Mouse (Mus musculus) forebrain, embryonic 10.5 days (tissue): ENCODE measurements around the gene Cspg4. TPM values are rescaled to one million over a fixed set of nuclear protein-coding genes. Genes with fewer than 3 reads are reported as not detected.
A peak's percentile ranks its signal among the peaks of the same experiment; 100 is the strongest.

Experiments used
- DNase-seq: peaks from one replicate; pipeline ENCODE4 v3.0.0-alpha.2; 2017; ENCODE audit warnings: low spot score; ENCODE audit errors: extremely low spot score
- H3K27ac ChIP-seq: fragments of 300-500 bp; sonication (generic); 2 replicates; pipeline ENCODE4 v1.5.1; 2016; ENCODE audit warnings: mild to moderate bottlenecking
- H3K27me3 ChIP-seq: fragments of 300-500 bp; sonication (generic); 2 replicates; pipeline ENCODE4 v1.6.1; 2016; ENCODE audit warnings: mild to moderate bottlenecking; ENCODE audit not compliant: poor library complexity, severe bottlenecking
- H3K36me3 ChIP-seq: fragments of 300-500 bp; sonication (generic); replicated peaks from 2 replicates; pipeline ENCODE4 v1.6.1; 2016; ENCODE audit warnings: mild to moderate bottlenecking, moderate library complexity
- H3K4me1 ChIP-seq: fragments of 300-500 bp; sonication (generic); 2 replicates; pipeline ENCODE4 v1.6.1; 2016
- H3K4me3 ChIP-seq: fragments of 300-500 bp; sonication (generic); 2 replicates; pipeline ENCODE4 v1.5.1; 2016; ENCODE audit warnings: mild to moderate bottlenecking, moderate library complexity
- H3K9me3 ChIP-seq: fragments of 300-500 bp; sonication (generic); 2 replicates; pipeline ENCODE4 v1.6.1; 2016; ENCODE audit warnings: mild to moderate bottlenecking, moderate library complexity
- WGBS: fragments of 180-500 bp; shearing (Covaris S2); methylation state at CpG from one replicate; pipeline ENCODE4 v1.1.7; 2016; 5-methylcytosine and 5-hydroxymethylcytosine counted together
- polyA plus RNA-seq: library from polyadenylated mRNA; unstranded; fragments of >200 nt; fragmentation: Nextera tagmentation; extraction: Ambion mirVana; gene quantifications from 2 replicates; pipeline ENCODE4 v1.2.1, GENCODE M21; 2016

Cspg4 gene
- polyA plus RNA-seq, 1 experiment from 2014 or later: 0.88 TPM

GRCm38 (mm10) chr9:56844644-56845043 is 20.2 kb upstream of the Cspg4 start:
- H3K27ac ChIP-seq: no peak overlapping the region
- no peaks in the 10 kb centered on the region for H3K36me3 ChIP-seq
- H3K4me3 ChIP-seq: no peak overlapping the region
- DNase-seq: no peak
- peaks cover 16% of the 10 kb centered on the region for H3K4me1 ChIP-seq
- H3K27me3 ChIP-seq: peaks cover 22% of the 10 kb centered on the region
- no peaks in the 10 kb centered on the region for H3K9me3 ChIP-seq
- 84% methylated on average over 8 of the region's 8 CpGs for WGBS

- peaks cover 15% of the 10 kb centered on the region for H3K4me1 ChIP-seq
- H3K27ac ChIP-seq: no peak overlapping the region
- H3K9me3 ChIP-seq: no peaks in the 10 kb centered on the region
- H3K27me3 ChIP-seq: peaks cover 16% of the 10 kb centered on the region
- no peak overlapping the region for H3K4me3 ChIP-seq
- no peaks in the 10 kb centered on the region for H3K36me3 ChIP-seq
- DNase-seq: peak; percentile 58
- WGBS: 24% methylated on average over 3 of the region's 3 CpGs
Measured at GRCm38 (mm10) chr9:56847523-56847922, 17.3 kb upstream of the Cspg4 start.

GRCm38 (mm10) chr9:56850128-56850904 is 14.5 kb upstream of the Cspg4 start:
- Histone ChIP-seq H3K4me3 (no peak overlapping the region), H3K9me3 (no peaks in the 10 kb centered on the region), H3K27ac (no peak overlapping the region), H3K36me3 (no peaks in the 10 kb centered on the region), H3K27me3 (no peaks in the 10 kb centered on the region), H3K4me1 (peaks cover 12% of the 10 kb centered on the region)
- WGBS: 79% methylated on average over 14 of the region's 14 CpGs
- DNase-seq: no peak

- DNase-seq: no peak
- H3K27me3 ChIP-seq: no peaks in the 10 kb centered on the region
- H3K36me3 ChIP-seq: no peaks in the 10 kb centered on the region
- H3K4me3 ChIP-seq: no peak overlapping the region
- H3K9me3 ChIP-seq: no peaks in the 10 kb centered on the region
- H3K27ac ChIP-seq: no peak overlapping the region
- H3K4me1 ChIP-seq: peaks cover 12% of the 10 kb centered on the region
- 92% methylated on average over 4 of the region's 4 CpGs for WGBS
Measured at GRCm38 (mm10) chr9:56850905-56851252, 14.0 kb upstream of the Cspg4 start.

- Histone ChIP-seq H3K27me3 (no peaks in the 10 kb centered on the region), H3K9me3 (no peaks in the 10 kb centered on the region), H3K36me3 (no peaks in the 10 kb centered on the region), H3K27ac (peak overlapping the region; percentile 63; the same call in 1 of the 2 replicates), H3K4me1 (peaks cover 12% of the 10 kb centered on the region), H3K4me3 (no peak overlapping the region)
- peak; percentile 32 for DNase-seq
- WGBS: 72% methylated on average over 11 of the region's 11 CpGs
Measured at GRCm38 (mm10) chr9:56851778-56852177, 13.1 kb upstream of the Cspg4 start.

GRCm38 (mm10) chr9:56857463-56857862 is 7.4 kb upstream of the Cspg4 start:
- 79% methylated on average over 3 of the region's 3 CpGs for WGBS
- Histone ChIP-seq H3K9me3 (no peaks in the 10 kb centered on the region), H3K36me3 (no peaks in the 10 kb centered on the region), H3K27ac (no peak overlapping the region), H3K4me1 (peaks cover 5% of the 10 kb centered on the region; the same call in 1 of the 2 replicates), H3K27me3 (no peaks in the 10 kb centered on the region; the same call in 1 of the 2 replicates), H3K4me3 (no peak overlapping the region)
- no peak for DNase-seq

GRCm38 (mm10) chr9:56860035-56860434 is 4.8 kb upstream of the Cspg4 start:
- DNase-seq: no peak
- H3K27me3 ChIP-seq: peaks cover 25% of the 10 kb centered on the region
- H3K36me3 ChIP-seq: no peaks in the 10 kb centered on the region
- H3K27ac ChIP-seq: no peak overlapping the region
- no peak overlapping the region for H3K4me3 ChIP-seq
- no peaks in the 10 kb centered on the region for H3K9me3 ChIP-seq
- peaks cover 20% of the 10 kb centered on the region for H3K4me1 ChIP-seq
- 84% methylated on average over 3 of the region's 3 CpGs for WGBS

- Histone ChIP-seq H3K4me3 (no peak overlapping the region), H3K27ac (no peak overlapping the region), H3K9me3 (no peaks in the 10 kb centered on the region), H3K36me3 (no peaks in the 10 kb centered on the region), H3K4me1 (peaks cover 26% of the 10 kb centered on the region), H3K27me3 (peaks cover 31% of the 10 kb centered on the region)
- no peak for DNase-seq
- WGBS: 74% methylated on average over 15 of the region's 15 CpGs
Measured at GRCm38 (mm10) chr9:56860486-56861269, 4.2 kb upstream of the Cspg4 start.

- Histone ChIP-seq H3K27me3 (peaks cover 53% of the 10 kb centered on the region), H3K9me3 (no peaks in the 10 kb centered on the region), H3K27ac (no peak overlapping the region), H3K36me3 (no peaks in the 10 kb centered on the region), H3K4me3 (no peak overlapping the region), H3K4me1 (peaks cover 27% of the 10 kb centered on the region)
- DNase-seq: no peak
- 75% methylated on average over 2 of the region's 2 CpGs for WGBS
Measured at GRCm38 (mm10) chr9:56862863-56863262, 2.0 kb upstream of the Cspg4 start.

- 32% methylated on average over 3 of the region's 3 CpGs for WGBS
- Histone ChIP-seq H3K4me1 (peaks cover 35% of the 10 kb centered on the region), H3K27me3 (peaks cover 61% of the 10 kb centered on the region), H3K36me3 (no peaks in the 10 kb centered on the region), H3K9me3 (no peaks in the 10 kb centered on the region), H3K4me3 (peak within 1 kb of the TSS; percentile 47), H3K27ac (peak within 1 kb of the TSS; percentile 36; the same call in 1 of the 2 replicates)
- no peak for DNase-seq
Measured at GRCm38 (mm10) chr9:56864216-56864729, 560 bp upstream of the Cspg4 start, which contains the start of gene Odf3l1. Gene Odf3l1, minus strand, starts transcription at chr9:56864679.

GRCm38 (mm10) chr9:56865673-56866400 is 1.0 kb downstream of the Cspg4 start:
- no peak overlapping the region for H3K4me3 ChIP-seq
- no peak overlapping the region for H3K27ac ChIP-seq
- peaks cover 61% of the 10 kb centered on the region for H3K27me3 ChIP-seq
- H3K4me1 ChIP-seq: peaks cover 31% of the 10 kb centered on the region
- DNase-seq: no peak
- WGBS: 81% methylated on average over 11 of the region's 11 CpGs
- H3K9me3 ChIP-seq: no peaks in the 10 kb centered on the region
- H3K36me3 ChIP-seq: no peaks in the 10 kb centered on the region

GRCm38 (mm10) chr9:56866430-56866829 is 1.6 kb downstream of the Cspg4 start:
- Histone ChIP-seq H3K27ac (no peak overlapping the region), H3K4me3 (no peak overlapping the region), H3K9me3 (no peaks in the 10 kb centered on the region), H3K36me3 (no peaks in the 10 kb centered on the region), H3K27me3 (peaks cover 61% of the 10 kb centered on the region), H3K4me1 (peaks cover 33% of the 10 kb centered on the region)
- WGBS: 82% methylated on average over 5 of the region's 5 CpGs
- no peak for DNase-seq
